Mouse (Mus musculus) megakaryocyte, embryonic 14.5 days (primary cell): ENCODE measurements around the gene Fsd2. TPM values are rescaled to one million over a fixed set of nuclear protein-coding genes. Genes with fewer than 3 reads are reported as not detected.

Experiments used
- H3K27me3 ChIP-seq: replicated peaks from 2 replicates; pipeline ENCODE3; 2012; ENCODE audit warnings: inconsistent platforms
- H3K36me3 ChIP-seq: replicated peaks from 2 replicates; pipeline ENCODE3; 2012; ENCODE audit warnings: low read length, inconsistent platforms, mixed read lengths
- H3K4me1 ChIP-seq: 2 replicates; pipeline ENCODE4 v1.6.1; 2012; ENCODE audit warnings: inconsistent platforms
- H3K4me3 ChIP-seq: replicated peaks from 2 replicates; pipeline ENCODE3; 2012; ENCODE audit warnings: moderate library complexity, mild to moderate bottlenecking, inconsistent platforms
- H3K9me3 ChIP-seq: 2 replicates; pipeline ENCODE4 v1.6.1; 2012; ENCODE audit warnings: inconsistent platforms
- FLI1 ChIP-seq: IDR thresholded peaks from 2 replicates; pipeline ENCODE4 v1.6.1; 2012; ENCODE audit warnings: low read length, inconsistent platforms, mixed read lengths
- GATA1 ChIP-seq: IDR thresholded peaks from 3 replicates; pipeline ENCODE4 v1.6.1; 2012; ENCODE audit warnings: mixed read lengths, low read length, inconsistent platforms, borderline replicate concordance
- polyA plus RNA-seq: library from polyadenylated mRNA; stranded (reverse); fragments of >175 nt; gene quantifications from 2 replicates; pipeline ENCODE4 v1.2.3, GENCODE M21; 2012; ENCODE audit warnings: low replicate concordance; ENCODE audit not compliant: insufficient read depth

Gene Fsd2
- not detected in 2 replicates for polyA plus RNA-seq

GRCm38 (mm10) chr7:81566892-81567291 lies at the start of gene Fsd2:
TSS of gene Fsd2 (minus strand) at chr7:81566944.
- H3K27me3 ChIP-seq, result peaks cover 13% of the 10 kb centered on the region
- peaks cover 23% of the 10 kb centered on the region for H3K4me1 ChIP-seq
- TF ChIP-seq FLI1, result no peak
- no peak for TF ChIP-seq GATA1
- H3K36me3 ChIP-seq, result no peaks in the 10 kb centered on the region
- H3K9me3 ChIP-seq, result no peaks in the 10 kb centered on the region
- no peak within 1 kb of the TSS for H3K4me3 ChIP-seq

- Histone ChIP-seq H3K9me3 (no peaks in the 10 kb centered on the region), H3K36me3 (peaks cover 13% of the 10 kb centered on the region), H3K4me3 (no peak overlapping the region), H3K4me1 (peaks cover 26% of the 10 kb centered on the region), H3K27me3 (peaks cover 7% of the 10 kb centered on the region)
- TF ChIP-seq GATA1, result no peak
- TF ChIP-seq FLI1, result no peak
These were observed 48.3 kb upstream of the Fsd2 start for GRCm38 (mm10) chr7:81615031-81615430.

GRCm38 (mm10) chr7:81612856-81613635 lies 46.3 kb upstream of the Fsd2 start:
- Histone ChIP-seq H3K36me3 (peaks cover 16% of the 10 kb centered on the region), H3K4me3 (no peak overlapping the region), H3K4me1 (peaks cover 35% of the 10 kb centered on the region), H3K9me3 (no peaks in the 10 kb centered on the region), H3K27me3 (peaks cover 9% of the 10 kb centered on the region)
- no peak for TF ChIP-seq GATA1
- TF ChIP-seq FLI1, result no peak

- Histone ChIP-seq H3K27me3 (peaks cover 10% of the 10 kb centered on the region), H3K36me3 (peaks cover 16% of the 10 kb centered on the region), H3K4me1 (peaks cover 61% of the 10 kb centered on the region), H3K9me3 (no peaks in the 10 kb centered on the region), H3K4me3 (no peak overlapping the region)
- TF ChIP-seq GATA1 (no peak), FLI1 (no peak)
These were observed 43.4 kb upstream of the Fsd2 start for GRCm38 (mm10) chr7:81610125-81610524.

GRCm38 (mm10) chr7:81606452-81606851 lies 39.7 kb upstream of the Fsd2 start:
- no peak for TF ChIP-seq FLI1
- no peak for TF ChIP-seq GATA1
- peaks cover 12% of the 10 kb centered on the region for H3K36me3 ChIP-seq
- peaks cover 2% of the 10 kb centered on the region for H3K27me3 ChIP-seq
- H3K4me1 ChIP-seq, result peaks cover 58% of the 10 kb centered on the region
- peak overlapping the region; percentile 79 for H3K4me3 ChIP-seq
- no peaks in the 10 kb centered on the region for H3K9me3 ChIP-seq

GRCm38 (mm10) chr7:81605489-81605888 lies 38.7 kb upstream of the Fsd2 start:
- TF ChIP-seq GATA1, result no peak
- no peak for TF ChIP-seq FLI1
- Histone ChIP-seq H3K36me3 (peaks cover 7% of the 10 kb centered on the region), H3K27me3 (peaks cover 2% of the 10 kb centered on the region), H3K4me1 (peaks cover 51% of the 10 kb centered on the region), H3K9me3 (no peaks in the 10 kb centered on the region), H3K4me3 (no peak overlapping the region)

GRCm38 (mm10) chr7:81604991-81605390 lies 38.2 kb upstream of the Fsd2 start:
- Histone ChIP-seq H3K27me3 (peaks cover 2% of the 10 kb centered on the region), H3K4me3 (no peak overlapping the region), H3K9me3 (no peaks in the 10 kb centered on the region), H3K4me1 (peaks cover 48% of the 10 kb centered on the region), H3K36me3 (peaks cover 6% of the 10 kb centered on the region)
- TF ChIP-seq FLI1, result no peak
- TF ChIP-seq GATA1, result no peak

GRCm38 (mm10) chr7:81599379-81600280 lies 32.9 kb upstream of the Fsd2 start:
- Histone ChIP-seq H3K36me3 (peaks cover 57% of the 10 kb centered on the region), H3K9me3 (no peaks in the 10 kb centered on the region)
- no peak for TF ChIP-seq GATA1

GRCm38 (mm10) chr7:81597660-81598059 lies 30.9 kb upstream of the Fsd2 start:
- Histone ChIP-seq H3K9me3 (no peaks in the 10 kb centered on the region), H3K36me3 (peaks cover 77% of the 10 kb centered on the region), H3K4me1 (peaks cover 10% of the 10 kb centered on the region), H3K4me3 (no peak overlapping the region), H3K27me3 (no peaks in the 10 kb centered on the region)
- no peak for TF ChIP-seq FLI1
- no peak for TF ChIP-seq GATA1

More at GRCm38 (mm10) chr7:81599379-81600280, 32.9 kb upstream of the Fsd2 start:
- no peak overlapping the region for H3K4me3 ChIP-seq
- no peaks in the 10 kb centered on the region for H3K27me3 ChIP-seq
- H3K4me1 ChIP-seq, result peaks cover 19% of the 10 kb centered on the region

GRCm38 (mm10) chr7:81596086-81596485 lies 29.3 kb upstream of the Fsd2 start:
- TF ChIP-seq GATA1, result no peak
- no peak for TF ChIP-seq FLI1
- H3K9me3 ChIP-seq, result no peaks in the 10 kb centered on the region
- H3K4me1 ChIP-seq, result peaks cover 10% of the 10 kb centered on the region
- no peaks in the 10 kb centered on the region for H3K27me3 ChIP-seq
- H3K4me3 ChIP-seq, result no peak overlapping the region
- peaks cover 93% of the 10 kb centered on the region for H3K36me3 ChIP-seq
